Mouse (Mus musculus) embryonic fibroblast, embryonic 13.5 days (primary cell): ENCODE measurements around the gene Psmd12. TPM values are rescaled to one million over a fixed set of nuclear protein-coding genes. Genes with fewer than 3 reads are reported as not detected.

Experiments used
- H3K27ac ChIP-seq: 2 replicates; pipeline ENCODE4 v1.5.1; 2012; ENCODE audit warnings: low read length, control low read depth, inconsistent platforms; ENCODE audit not compliant: insufficient read depth
- H3K4me1 ChIP-seq: 2 replicates; pipeline ENCODE4 v1.6.1; 2011; ENCODE audit warnings: low read length; ENCODE audit not compliant: control insufficient read depth, insufficient read depth
- H3K4me3 ChIP-seq: 2 replicates; pipeline ENCODE4 v1.5.1; 2011; ENCODE audit warnings: mild to moderate bottlenecking, control low read depth, low read length; ENCODE audit not compliant: insufficient read depth
- CTCF ChIP-seq: IDR thresholded peaks from 2 replicates; pipeline ENCODE4 v1.5.1; 2011; ENCODE audit warnings: mild to moderate bottlenecking, control low read depth, low read length, moderate library complexity, borderline replicate concordance; ENCODE audit not compliant: insufficient read depth
- POLR2A ChIP-seq: IDR thresholded peaks from 2 replicates; pipeline ENCODE4 v1.6.1; 2011; ENCODE audit warnings: low read depth, mild to moderate bottlenecking, control low read depth, low read length, moderate library complexity
- polyA plus RNA-seq: library from polyadenylated mRNA; stranded (reverse); fragments of >200 nt; gene quantifications from 2 replicates; pipeline ENCODE4 v1.2.4, GENCODE M21; 2011; ENCODE audit warnings: low read depth; ENCODE audit not compliant: missing spikeins, insufficient read length

The Psmd12 gene
- polyA plus RNA-seq, 1 experiment: 95.9 TPM

DNA sequence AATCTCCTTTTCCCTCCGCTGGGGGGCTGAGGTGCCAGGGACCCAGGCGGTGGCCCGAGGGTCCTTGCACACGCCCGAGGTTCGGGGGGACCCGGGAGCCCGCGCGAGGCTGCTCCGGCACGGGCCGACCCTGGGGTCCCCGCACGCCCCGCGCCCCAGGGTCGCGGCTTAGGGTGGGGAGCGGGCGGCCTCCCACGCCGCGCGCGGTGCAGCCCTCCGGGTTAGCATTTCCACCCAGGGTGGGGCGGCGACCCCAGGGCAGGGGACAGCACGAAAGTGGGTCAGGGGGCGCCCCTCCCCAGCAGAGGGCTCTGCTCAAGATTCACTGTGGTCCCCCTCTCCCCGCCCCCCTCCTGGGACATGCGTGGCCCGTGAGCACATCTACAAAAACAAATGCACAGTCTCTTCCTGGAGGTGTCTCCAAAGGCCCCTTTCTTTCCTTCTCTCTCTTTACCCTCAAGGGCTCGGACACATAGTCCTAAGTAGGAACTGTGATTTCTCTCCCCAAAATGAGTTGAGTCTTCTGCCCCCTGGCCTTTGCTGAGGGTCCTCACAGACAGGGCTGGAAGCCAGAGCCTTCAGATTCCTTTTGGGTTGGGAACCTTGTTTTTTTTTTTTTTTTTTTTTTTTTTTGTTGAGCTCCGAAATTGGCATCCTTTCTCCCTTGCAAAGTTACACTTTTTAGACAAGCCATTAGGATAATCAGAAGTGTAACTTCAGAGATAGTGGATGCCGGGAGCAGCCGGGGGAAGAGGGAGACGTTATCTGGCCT, 69.1 kb downstream of the Psmd12 start:
- Histone ChIP-seq H3K4me3 (peak overlapping the region; percentile 100), H3K4me1 (no peaks in the 10 kb centered on the region; the same call in 1 of the 2 replicates), H3K27ac (0 out of 2 replicates have a peak overlapping the region, but pooled peaks have one; percentile 41)
- TF ChIP-seq POLR2A (no peak), CTCF (no peak)

Other genes with a start within 250 kb of the Psmd12 start
- 19.8 and 24.0 TPM in 2 replicates for gene Pitpnc1, start 8.8 kb upstream of the Psmd12 start, polyA plus RNA-seq
- gene Helz, start 68.4 kb downstream of the Psmd12 start, polyA plus RNA-seq: 32.2 and 32.3 TPM in 2 replicates
- not detected in 2 replicates for gene Cacng1, start 237.0 kb downstream of the Psmd12 start, polyA plus RNA-seq